Mouse (Mus musculus) monocyte, adult 2 months (primary cell): ENCODE measurements at regions not wholly inside any gene's neighbourhood (a gene's known extent, or its start where the extent isn't known, plus 50 kb on each side); places are given as distances from the start of the nearest gene placed in this dataset.

Source experiments
- DNase-seq, 2 experiments: peaks; one replicate each; pipeline ENCODE4 v3.0.0; 2022; ENCODE audit warnings: low spot score in 2 of 2, low read depth in 1 of 2

DNA sequence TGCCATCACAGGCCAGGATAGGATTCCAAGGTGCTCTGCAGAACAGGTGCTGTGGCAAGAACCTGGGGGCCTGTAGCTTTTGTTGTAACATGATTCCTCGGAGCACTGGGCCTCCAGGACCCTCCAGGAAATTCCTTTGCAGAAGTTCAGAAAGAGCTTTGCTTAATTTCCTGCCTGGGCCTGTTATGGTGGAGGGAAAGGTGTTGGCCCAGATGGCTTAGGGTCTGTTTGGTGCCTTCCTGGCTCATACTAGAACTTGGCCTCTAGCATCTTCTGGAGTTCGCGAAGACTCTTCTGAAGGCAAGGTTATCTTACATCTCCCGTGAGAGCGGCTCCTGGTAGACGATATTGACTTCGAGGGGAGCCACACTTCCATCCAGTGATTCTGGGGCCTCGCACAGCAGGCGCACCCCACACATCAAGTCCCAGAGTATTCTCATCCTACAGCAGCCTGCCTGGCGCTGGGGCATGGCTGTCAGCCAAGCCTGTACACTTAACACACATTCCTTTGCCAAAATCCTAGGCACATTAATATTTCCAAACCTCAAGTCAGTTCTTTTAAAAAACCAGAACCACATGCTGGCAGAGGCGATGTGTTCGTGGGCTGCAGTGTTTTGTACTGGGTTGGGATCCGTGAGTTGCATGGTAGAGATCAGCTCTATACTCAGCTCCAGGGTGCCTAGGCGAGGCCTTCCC is 54.5 kb upstream of the Cxcl14 start:
- no peak for DNase-seq

DNA sequence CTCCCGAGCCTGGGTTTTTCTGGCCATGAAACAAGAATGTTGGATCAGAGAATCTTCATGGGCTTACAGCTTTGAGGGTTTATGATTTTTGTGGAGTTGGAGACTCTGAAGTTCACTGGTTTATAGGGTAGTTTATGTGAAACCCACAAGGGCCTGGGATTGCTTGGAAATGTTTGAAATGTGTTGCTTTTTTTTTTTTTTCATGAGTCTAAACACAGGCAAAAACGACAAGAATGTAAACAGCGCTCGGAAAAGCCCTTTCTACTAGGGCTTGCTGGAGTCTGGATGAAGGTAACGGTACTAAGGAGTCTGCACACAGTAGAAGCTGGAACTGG is 55.0 kb upstream of the Cxcl14 start:
- no peak for DNase-seq

DNA sequence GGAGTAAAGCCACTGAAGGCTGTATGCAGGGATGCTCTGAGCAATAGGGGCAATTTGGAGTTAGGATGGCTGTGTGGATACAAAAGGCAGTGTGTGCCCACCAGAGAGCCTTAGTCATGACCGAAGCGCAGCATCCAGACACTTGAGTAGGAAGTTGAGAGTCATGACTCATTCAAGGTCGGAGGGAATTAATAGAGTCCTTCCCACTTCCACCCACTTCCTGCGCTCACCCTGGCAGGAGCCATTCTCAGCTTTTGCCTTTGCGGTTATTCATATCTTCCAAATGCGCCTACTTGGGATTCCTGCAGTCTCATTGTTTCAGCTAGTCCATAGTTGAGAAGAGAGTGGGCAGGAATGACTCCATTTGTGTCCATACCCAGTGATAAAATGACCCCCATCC is 56.1 kb upstream of the Cxcl14 start:
- no peak for DNase-seq

DNA sequence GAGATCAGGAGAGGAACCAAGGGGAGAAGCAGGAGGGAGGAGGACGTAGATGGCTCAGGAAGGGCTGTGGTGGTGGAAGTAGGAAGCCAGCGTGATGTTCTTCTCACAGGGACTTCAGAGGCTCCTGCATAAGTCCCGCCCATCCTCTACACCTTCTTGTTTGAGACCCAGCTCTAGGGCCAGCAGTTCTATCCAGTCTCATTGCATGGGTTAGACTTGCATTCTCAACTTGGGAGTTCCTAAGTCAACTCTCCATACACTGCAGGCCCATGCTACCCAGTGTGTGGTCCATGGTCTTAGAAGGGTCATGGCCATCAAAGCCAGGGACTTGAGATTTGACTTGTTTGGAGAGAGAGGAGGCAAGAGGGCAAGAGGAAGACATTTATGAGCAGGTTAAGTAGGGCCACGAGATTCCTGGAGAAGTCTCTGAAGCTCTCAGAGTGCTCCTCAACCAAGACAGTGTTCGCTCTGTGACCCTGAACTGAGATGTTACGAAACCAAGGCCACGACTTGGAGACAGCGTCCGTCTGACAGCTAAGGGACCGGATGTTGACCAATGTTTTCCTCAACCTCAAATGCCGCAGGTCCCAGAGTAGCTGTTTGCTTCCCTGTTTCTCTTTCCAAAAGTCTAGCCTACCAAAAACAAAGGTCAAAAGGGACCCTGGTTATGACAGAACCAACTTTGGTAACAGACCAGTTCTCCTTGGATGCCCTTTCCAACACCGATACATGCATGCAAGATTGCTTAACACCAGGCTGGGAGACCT is 56.7 kb upstream of the Cxcl14 start:
- peak; percentile 54 to 74 for DNase-seq

DNA sequence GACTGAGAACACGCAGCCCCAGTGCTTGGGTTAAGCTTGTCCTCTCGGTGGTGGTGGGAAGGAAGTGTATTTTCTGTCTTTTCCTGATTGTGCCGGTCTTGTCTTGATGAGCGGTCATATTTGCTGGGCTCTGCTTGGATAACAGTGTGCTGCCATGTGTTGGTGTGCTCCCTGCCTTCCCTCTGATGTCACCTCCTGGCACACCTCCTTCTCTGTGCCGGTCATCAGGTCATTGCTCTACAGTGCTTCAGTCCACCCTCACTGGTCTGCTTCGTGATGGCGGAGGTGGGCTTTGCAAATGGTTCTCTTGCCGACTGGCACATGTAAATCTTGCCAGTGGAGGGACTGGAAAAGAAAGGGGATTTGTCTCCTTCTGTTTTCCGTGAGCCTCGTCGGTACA is 57.6 kb upstream of the Cxcl14 start:
- DNase-seq = no peak

DNA sequence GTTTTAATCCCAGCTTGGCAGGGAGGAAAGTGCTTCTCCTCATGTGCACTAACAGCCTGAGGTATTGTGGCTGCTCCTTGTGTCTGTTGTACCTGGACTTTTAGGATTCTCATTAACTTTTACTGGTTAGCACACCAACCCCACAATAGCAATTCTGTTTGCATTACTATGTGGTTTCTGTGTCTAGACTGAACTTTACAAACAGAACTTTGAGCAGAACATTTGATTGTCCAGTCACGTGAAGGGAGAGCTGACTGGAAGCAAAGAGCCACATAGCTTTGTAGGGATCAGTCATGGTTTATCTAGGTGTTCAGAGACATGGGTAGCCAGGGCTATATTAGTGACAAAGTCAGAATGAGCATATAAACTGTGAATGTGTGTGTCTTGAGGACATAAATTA is 58.3 kb upstream of the Cxcl14 start:
- no peak for DNase-seq

DNA sequence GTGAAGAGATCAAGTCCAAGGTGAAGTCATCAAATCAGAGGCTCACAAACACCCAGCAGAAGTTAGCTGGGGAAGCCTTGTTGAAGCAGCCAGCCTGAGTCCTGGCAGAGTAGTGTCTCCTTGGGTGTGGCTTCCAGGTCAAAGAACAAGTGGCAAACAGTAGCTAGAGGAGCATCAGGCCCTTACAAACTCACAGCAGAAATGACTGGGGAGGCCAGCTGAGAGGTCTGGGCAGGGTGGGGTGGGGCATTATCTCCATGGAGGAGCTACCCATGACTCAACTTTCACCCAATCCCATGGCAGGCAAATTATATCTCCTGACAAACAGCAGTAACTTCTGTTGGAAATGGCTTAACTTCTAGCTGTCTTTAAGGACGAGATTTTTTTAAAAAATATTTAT is 60.6 kb upstream of the Cxcl14 start:
- no peak for DNase-seq

DNA sequence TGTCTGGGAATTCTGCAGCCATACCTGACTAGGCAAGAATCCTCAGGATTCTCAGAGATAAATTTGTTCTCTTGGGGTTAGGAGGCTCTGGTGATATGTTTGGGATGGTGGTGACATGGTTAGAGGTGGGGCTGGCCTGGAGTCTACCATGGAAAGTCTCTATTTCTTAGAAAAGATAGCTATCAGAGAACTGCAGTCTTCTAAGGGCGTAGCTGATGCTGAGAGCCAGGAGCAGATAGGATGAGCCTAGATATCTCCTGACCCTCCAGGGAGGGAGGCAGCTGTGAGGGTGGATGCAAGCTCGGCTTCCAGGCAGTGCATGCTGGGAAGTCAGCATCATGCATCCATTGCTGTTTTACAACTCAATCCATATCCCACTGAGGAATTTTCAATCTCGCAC is 61.6 kb upstream of the Cxcl14 start:
- no peak for DNase-seq

DNA sequence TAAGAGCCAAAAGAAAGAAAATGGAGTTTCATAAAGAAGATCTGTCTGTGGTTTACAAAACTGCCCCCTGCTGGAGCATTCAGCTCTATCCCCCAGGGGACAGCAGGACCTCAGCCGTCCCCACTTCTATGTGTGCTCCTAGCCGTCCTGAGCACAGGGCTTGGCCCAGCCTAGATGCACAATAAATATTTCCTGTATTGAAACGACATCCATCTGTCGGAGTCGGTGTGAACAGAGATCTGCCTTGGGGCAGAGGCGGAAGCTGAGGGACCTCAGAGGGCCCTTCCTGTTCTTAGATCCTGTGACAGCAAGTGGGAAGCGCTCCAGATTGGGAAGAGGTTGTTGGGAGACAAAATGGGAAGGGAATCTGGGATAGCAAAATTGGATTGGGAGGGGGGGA is 62.5 kb upstream of the Cxcl14 start:
- no peak for DNase-seq

DNA sequence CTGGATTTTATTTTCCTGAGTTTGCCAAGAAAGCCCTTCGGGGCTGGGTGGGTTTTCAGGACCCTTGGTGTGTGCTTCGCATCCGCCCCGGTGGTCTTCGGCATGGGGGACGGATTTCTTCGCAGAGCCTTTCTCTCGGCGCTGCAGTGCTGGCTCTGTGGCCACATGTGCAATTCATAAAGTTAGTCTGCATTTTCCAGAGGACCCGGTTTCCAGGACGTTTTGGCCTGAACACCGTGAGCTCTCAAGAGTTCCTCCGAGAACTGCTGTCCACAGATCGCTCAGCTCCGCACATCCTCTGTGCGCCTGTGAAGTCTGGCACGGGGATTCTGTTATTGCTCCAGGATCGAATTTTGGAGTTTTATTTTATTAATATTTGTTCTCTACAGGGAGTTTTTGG is 63.2 kb upstream of the Cxcl14 start:
- DNase-seq = no peak

DNA sequence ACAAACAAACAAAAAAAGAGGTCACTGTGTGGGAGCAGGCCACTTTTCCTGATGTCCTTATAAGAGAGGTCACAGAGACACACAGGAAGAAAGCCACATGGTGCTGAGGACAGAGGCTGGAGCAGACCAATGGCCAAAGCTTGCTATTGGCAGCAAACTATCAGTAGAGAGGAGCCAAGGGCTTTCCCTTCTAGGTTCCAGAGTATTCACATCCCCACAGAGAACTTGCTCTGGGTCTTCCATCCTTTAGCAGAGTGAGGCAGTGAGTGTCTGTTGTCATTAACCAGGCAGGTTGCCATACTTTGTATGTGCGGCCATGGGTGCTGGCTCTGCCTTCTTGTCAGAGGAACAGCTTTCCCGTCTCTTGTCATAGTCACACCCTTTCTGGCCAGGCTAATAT is 64.5 kb upstream of the Cxcl14 start:
- no peak for DNase-seq

DNA sequence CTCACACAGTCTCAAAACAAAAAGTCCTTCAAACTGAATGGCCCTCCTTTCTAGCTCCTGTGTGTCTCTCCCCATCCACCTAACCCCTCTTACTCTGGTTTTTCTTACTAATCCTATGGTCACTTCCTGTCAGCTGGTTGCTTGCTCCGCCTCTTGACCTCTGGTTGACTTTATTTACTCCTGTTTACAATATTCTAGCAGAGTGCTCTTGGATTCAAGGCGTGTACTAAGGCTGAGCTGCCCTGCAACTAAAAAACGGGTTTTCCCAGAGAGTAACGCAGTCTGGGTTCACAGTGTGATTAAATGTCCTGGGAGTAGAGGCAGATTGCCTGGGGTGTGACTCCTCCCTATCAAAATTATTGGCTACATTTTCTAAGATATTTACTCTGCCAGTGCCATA is 64.2 kb upstream of the Gm3045 start:
- no peak for DNase-seq

DNA sequence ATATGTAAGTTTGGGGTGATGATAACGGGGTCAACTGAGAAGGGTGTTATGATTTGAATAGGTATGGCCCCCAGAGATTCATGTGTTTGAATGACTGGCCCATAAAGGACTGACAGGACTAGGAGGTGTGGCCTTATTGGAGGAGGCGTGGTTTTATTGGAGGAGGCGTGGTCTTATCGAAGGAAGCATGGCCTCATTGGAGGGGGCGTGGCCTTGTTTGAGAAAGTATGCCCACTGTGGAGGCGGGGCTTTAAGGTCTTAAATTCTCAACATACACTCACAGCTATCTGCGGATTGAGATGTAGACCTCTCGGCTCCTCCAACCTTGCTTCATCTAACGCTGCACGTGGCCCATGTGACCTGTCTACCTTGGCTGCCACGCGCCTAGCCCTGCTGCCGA is 63.7 kb upstream of the Gm3045 start:
- no peak for DNase-seq

DNA sequence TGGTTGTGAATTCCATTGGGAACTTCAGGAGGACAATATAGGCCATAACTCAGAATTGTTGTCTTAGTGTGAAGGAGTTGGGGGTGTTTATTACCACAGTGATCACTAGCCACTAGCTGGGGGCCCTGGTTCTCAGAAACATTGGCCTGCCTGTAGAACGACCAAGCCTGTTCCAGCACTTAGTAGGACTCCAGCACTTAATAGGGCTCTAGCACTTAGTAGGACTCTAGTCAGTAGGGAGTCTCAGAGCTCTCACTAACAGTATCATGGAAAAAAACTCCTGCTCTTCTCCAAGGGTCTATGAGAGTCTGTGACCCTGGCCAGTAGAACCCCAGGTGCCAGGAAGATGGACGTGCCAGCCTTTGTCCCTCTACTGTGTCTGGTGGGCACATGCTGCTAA is 56.8 kb upstream of the Gm3045 start:
- no peak for DNase-seq

DNA sequence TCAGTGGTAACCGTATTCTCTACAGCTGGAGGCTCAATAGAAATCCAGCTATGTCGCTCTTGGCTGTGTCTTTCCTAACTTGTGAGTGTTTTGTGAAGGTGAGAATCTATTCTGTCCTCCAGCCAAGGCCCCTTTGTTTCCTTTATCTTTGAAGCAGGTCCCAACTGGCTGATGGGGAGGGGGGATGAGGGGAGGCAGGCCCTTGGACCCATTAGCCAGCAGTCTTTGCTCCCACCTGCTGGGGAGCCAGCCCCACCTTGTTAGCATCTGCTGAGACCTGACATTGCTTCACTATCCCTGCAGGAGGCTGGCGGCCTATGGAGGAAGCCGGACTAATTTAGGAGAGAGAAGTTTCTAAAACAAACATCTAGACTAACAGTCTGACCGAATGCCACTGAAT is 55.0 kb upstream of the Gm3045 start:
- DNase-seq = no peak

DNA sequence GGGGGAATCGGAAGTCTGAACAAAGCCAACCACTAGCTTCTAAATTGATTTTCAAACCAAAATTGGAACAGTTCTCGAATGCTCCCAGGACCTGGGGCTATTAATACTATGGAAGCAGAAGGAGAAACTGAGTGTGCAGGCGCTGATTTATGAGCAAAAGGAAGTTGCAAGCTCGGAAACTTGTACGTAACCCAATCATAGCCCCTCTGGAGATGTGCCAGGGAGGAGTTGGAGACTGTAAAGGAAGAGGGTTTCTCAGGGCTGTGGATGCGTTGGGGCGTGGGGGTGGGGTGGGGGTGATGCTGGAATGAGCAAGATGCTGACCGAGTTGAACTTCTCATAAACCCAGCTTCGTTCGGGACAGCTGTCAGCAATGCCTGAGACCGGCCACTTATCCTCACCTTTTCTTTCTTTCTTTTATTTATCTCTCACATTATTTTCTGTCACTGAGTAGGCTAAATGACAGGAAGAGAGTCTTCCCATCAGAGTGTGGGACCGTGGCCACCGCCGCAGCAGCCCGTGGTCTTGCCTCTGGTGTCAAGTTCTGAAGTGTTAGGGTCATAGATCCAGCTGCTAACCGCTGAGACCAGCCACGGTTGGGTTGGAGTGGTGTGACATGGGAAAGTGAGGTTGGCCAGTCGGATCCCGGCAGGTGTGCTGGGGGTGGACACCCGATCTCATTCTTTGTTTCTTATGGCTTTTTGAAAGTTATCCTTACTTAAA is 54.2 kb upstream of the Gm3045 start:
- DNase-seq = no peak

DNA sequence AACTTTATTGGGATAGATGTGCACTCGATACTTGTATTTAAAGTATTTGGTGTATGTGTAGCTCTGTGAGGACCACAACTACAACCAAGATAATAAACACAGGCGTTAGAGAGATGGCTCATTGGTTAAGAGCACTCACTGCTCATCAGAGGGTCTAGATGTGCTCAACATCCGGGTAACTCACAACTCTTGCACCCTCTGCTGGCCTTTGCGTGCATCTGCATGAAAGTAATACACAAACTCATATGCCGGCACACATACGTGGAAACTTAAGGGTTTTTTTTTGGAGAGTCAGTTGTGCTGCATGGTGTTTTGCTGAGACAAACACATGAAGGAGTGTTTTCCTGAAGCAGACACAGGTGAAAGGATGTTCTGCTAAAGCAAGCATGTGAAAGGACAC is 53.7 kb upstream of the Gm3045 start:
- DNase-seq = no peak
